Mouse (Mus musculus) forebrain, embryonic 16.5 days (tissue): ENCODE measurements around the gene Zfp689. TPM values are rescaled to one million over a fixed set of nuclear protein-coding genes. Genes with fewer than 3 reads are reported as not detected.

ENCODE experiments used
- ATAC-seq: fragments of 200-750 bp; cut with Nextera tagmentation; 2 replicates; pipeline ENCODE4 v1.8.0; 2017; ENCODE audit warnings: mild to moderate bottlenecking, moderate library complexity
- H3K27ac ChIP-seq: fragments of 300-500 bp; sonication (generic); 2 replicates; pipeline ENCODE4 v1.5.1; 2014; ENCODE audit warnings: low read length, control low read depth
- H3K27me3 ChIP-seq: fragments of 300-500 bp; sonication (generic); replicated peaks from 2 replicates; pipeline ENCODE4 v1.6.1; 2014; ENCODE audit warnings: low read length; ENCODE audit not compliant: control insufficient read depth, insufficient read depth
- H3K36me3 ChIP-seq: fragments of 300-500 bp; sonication (generic); 2 replicates; pipeline ENCODE4 v1.6.1; 2014; ENCODE audit not compliant: control insufficient read depth, insufficient read depth
- H3K4me1 ChIP-seq: fragments of 300-500 bp; sonication (generic); replicated peaks from 2 replicates; pipeline ENCODE4 v1.6.1; 2014; ENCODE audit warnings: low read length; ENCODE audit not compliant: control insufficient read depth, insufficient read depth
- H3K4me2 ChIP-seq: fragments of 300-500 bp; sonication (generic); 2 replicates; pipeline ENCODE4 v1.6.1; 2014; ENCODE audit warnings: mild to moderate bottlenecking, low read length, control low read depth
- H3K4me3 ChIP-seq: fragments of 300-500 bp; sonication (generic); replicated peaks from 2 replicates; pipeline ENCODE4 v1.5.1; 2014; ENCODE audit warnings: mild to moderate bottlenecking, low read length, control low read depth
- H3K9ac ChIP-seq: fragments of 300-500 bp; sonication (generic); replicated peaks from 2 replicates; pipeline ENCODE4 v1.6.1; 2014; ENCODE audit warnings: low read depth, low read length, control low read depth
- H3K9me3 ChIP-seq: fragments of 300-500 bp; sonication (generic); 2 replicates; pipeline ENCODE4 v1.6.1; 2016; ENCODE audit warnings: low read length; ENCODE audit not compliant: control insufficient read depth
- WGBS: fragments of 180-500 bp; shearing (Covaris S2); extraction: QIAGEN DNeasy Blood & Tissue Kit; methylation state at CpG from one replicate; pipeline ENCODE4 v1.1.7; 2014; 5-methylcytosine and 5-hydroxymethylcytosine counted together
- polyA plus RNA-seq: library from polyadenylated mRNA; unstranded; fragments of >200 nt; fragmentation: Nextera tagmentation; extraction: Ambion mirVana; gene quantifications from 2 replicates; pipeline ENCODE4 v1.2.1, GENCODE M21; 2015

The Zfp689 gene
- polyA plus RNA-seq, 1 experiment from 2014 or later: 17.7 TPM

GRCm38 (mm10) chr7:127479318-127480225, 30.6 kb upstream of the Zfp689 start:
- 6% methylated on average over 37 of the region's 48 CpGs for WGBS
- Histone ChIP-seq H3K27ac (peak overlapping the region; percentile 97), H3K4me3 (peak overlapping the region; percentile 88), H3K4me2 (peak overlapping the region; percentile 93), H3K4me1 (peaks cover 24% of the 10 kb centered on the region), H3K9me3 (no peaks in the 10 kb centered on the region), H3K27me3 (no peaks in the 10 kb centered on the region), H3K9ac (peak overlapping the region; percentile 85), H3K36me3 (peaks cover 22% of the 10 kb centered on the region)
- ATAC-seq: no peak

DNA sequence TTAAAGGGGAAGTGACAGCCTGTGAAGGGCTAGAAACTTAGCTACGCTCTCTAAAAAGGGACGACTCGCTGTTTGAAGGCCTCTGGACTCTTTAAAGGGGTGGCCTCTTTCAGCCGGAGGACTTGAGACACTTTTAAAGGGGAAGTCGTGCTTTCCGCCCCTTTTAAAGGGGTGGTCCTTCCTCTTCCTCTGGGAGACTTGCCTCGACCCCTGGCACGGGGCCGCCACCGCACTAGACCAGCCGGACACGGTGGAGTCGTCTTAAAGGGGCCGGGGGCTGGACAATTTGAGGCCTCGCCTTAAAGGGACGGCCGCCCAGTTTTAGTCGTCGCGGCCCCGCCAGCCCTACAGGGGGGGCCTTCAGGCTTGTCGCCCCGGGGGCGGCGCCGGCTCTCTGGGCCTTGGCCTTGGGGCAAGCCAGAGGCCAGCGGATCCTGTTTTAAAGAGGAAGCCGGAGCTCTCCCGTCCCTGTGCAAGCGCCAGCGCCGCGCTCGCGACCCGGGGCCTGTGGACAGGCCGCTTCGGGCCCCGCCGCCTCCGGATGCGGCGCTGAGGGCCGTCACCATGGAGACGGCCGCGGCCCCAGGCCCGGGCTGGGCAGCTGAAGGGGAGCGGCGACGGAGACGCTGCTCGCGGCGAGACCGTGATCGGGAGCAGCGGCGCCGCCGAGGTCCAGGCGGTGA, 29.8 kb upstream of the Zfp689 start, which contains the start of gene Fbrs:
Gene Fbrs, plus strand, starts transcription at position 565 of the 683 bp plus-strand sequence.
- no peaks in the 10 kb centered on the region for H3K9me3 ChIP-seq
- H3K27ac ChIP-seq: peak within 1 kb of the TSS; percentile 97
- peak within 1 kb of the TSS; percentile 85 for H3K9ac ChIP-seq
- peak; percentile 77 for ATAC-seq
- H3K36me3 ChIP-seq: peaks cover 24% of the 10 kb centered on the region
- under 1% methylated on average over 60 of the region's 62 CpGs for WGBS
- peak within 1 kb of the TSS; percentile 88 for H3K4me3 ChIP-seq
- peak within 1 kb of the TSS; percentile 93 for H3K4me2 ChIP-seq
- H3K4me1 ChIP-seq: peaks cover 24% of the 10 kb centered on the region
- H3K27me3 ChIP-seq: no peaks in the 10 kb centered on the region

DNA sequence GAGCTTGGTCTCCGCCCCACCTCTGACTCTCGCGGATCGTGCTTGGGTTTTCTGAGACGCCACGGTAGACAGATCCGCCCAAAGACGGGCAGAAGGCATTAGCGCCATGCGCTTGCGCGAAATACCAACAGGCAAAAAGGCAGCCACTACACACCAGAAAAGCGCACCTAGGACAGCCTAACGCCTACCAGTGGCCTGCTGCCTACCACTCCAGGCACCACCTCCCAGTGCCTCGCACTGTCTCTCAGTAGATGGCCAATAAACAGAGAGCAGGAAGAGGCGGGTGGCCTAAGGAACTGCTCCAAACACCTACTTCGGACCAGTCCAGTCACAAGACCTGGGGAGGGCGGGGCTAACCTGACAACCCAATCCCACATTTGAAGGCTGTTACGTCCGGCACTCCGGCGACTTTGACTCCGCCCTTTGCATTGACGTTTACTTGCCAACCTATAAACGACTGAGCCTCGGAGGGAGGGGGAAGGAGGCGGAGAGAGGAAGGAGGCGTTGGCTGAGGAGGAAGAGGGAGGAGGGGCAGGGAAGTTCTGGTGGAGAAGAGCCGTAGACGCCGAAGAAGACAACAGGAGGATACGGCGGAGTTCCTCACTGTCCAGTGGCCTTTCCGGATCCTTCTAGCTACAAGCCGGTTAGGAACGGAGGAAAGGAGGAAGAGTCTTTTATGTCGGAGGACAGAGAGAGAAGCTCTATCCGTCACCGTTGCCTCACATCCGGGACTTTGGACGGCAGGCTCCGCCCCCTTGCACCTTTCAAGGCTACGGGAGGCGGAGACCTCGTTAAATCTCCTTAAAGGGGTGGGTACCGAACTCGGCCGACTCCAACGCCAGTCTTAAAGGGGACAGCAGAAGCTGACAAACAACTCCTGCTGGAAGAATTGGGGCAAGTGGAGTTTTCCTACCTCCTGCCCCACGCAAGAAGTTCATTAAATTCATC, 29.0 kb upstream of the Zfp689 start:
- Histone ChIP-seq H3K4me3 (peak overlapping the region; percentile 88), H3K27ac (peak overlapping the region; percentile 97), H3K9me3 (no peaks in the 10 kb centered on the region), H3K27me3 (no peaks in the 10 kb centered on the region), H3K4me2 (peak overlapping the region; percentile 93), H3K9ac (peak overlapping the region; percentile 85), H3K36me3 (peaks cover 22% of the 10 kb centered on the region), H3K4me1 (peaks cover 24% of the 10 kb centered on the region)
- peak; percentile 91 for ATAC-seq
- under 1% methylated on average over 50 of the region's 50 CpGs for WGBS

- Histone ChIP-seq H3K27ac (peak overlapping the region; percentile 97), H3K9ac (no peak overlapping the region), H3K36me3 (peaks cover 21% of the 10 kb centered on the region), H3K4me3 (peak overlapping the region; percentile 88; the same call in 1 of the 2 replicates), H3K4me2 (peak overlapping the region; percentile 74), H3K9me3 (no peaks in the 10 kb centered on the region), H3K27me3 (no peaks in the 10 kb centered on the region), H3K4me1 (peaks cover 32% of the 10 kb centered on the region)
- ATAC-seq: no peak
- WGBS: 78% methylated on average over 4 of the region's 4 CpGs
Measured at GRCm38 (mm10) chr7:127476855-127477254, 27.9 kb upstream of the Zfp689 start.

GRCm38 (mm10) chr7:127476336-127476735, 27.4 kb upstream of the Zfp689 start:
- 92% methylated on average over 11 of the region's 11 CpGs for WGBS
- Histone ChIP-seq H3K4me1 (peaks cover 32% of the 10 kb centered on the region), H3K4me2 (no peak overlapping the region), H3K9ac (no peak overlapping the region), H3K27ac (no peak overlapping the region), H3K27me3 (no peaks in the 10 kb centered on the region), H3K9me3 (no peaks in the 10 kb centered on the region), H3K36me3 (peaks cover 21% of the 10 kb centered on the region), H3K4me3 (no peak overlapping the region)
- no peak for ATAC-seq

DNA sequence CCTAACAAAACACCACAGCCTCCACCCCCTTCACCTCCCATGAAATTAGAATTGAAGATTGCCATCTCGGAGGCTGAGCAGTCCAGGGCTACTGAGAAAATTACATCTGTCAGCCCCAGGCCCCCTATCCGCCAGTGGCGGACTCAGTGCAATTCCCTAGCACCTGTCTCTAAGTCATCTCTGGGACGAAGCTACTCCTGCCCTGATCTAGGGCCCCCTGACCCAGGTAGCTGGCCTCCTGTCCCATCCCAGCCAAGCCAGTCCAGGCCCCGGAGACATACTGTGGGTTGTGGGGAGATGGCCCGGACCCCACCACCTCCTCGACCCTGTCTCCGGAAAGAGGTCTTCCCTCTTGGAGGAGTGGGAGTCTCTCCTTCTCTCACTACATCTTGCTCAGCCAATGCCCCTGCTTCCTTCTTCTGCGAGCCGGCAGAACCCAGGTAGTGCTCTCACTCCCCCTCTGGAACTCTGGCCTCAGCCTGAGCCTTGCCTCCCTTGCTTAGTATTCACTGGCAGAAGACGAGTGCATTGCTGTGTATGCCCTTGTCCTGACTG, 26.3 kb upstream of the Zfp689 start:
- 94% methylated on average over 11 of the region's 11 CpGs for WGBS
- H3K4me1 ChIP-seq: peaks cover 25% of the 10 kb centered on the region
- no peak overlapping the region for H3K27ac ChIP-seq
- H3K27me3 ChIP-seq: no peaks in the 10 kb centered on the region
- no peak overlapping the region for H3K4me3 ChIP-seq
- ATAC-seq: no peak
- no peak overlapping the region for H3K9ac ChIP-seq
- H3K9me3 ChIP-seq: no peaks in the 10 kb centered on the region
- no peak overlapping the region for H3K4me2 ChIP-seq
- peaks cover 19% of the 10 kb centered on the region for H3K36me3 ChIP-seq

- H3K9ac ChIP-seq: no peak overlapping the region
- no peaks in the 10 kb centered on the region for H3K27me3 ChIP-seq
- no peak overlapping the region for H3K4me3 ChIP-seq
- H3K36me3 ChIP-seq: peaks cover 19% of the 10 kb centered on the region
- ATAC-seq: no peak
- no peak overlapping the region for H3K4me2 ChIP-seq
- 69% methylated on average over 6 of the region's 6 CpGs for WGBS
- H3K9me3 ChIP-seq: no peaks in the 10 kb centered on the region
- H3K27ac ChIP-seq: no peak overlapping the region
- peaks cover 24% of the 10 kb centered on the region for H3K4me1 ChIP-seq
Measured at GRCm38 (mm10) chr7:127474378-127475070, 25.6 kb upstream of the Zfp689 start.

DNA sequence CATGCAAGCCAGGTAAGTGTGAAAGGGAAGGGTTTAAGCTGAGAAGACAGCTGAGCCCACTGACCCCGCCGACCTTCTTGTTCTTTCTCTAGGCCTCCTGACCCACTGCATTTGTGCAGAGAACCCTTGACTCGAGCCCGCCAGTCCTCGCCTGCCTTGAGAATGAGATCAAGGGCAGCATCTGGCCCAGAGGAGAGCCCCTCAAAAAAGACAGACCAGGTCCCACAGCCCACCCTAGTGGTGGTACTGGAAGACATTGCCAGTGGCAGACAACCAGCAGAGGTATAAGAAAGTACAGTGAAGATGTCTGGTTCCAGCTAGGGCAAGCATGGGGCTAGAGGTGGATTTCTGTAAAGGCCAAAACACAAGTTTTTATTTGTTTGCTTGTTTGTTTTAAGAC, 24.7 kb upstream of the Zfp689 start:
- Histone ChIP-seq H3K4me1 (peaks cover 27% of the 10 kb centered on the region), H3K9me3 (no peaks in the 10 kb centered on the region), H3K36me3 (peaks cover 19% of the 10 kb centered on the region), H3K9ac (no peak overlapping the region), H3K27me3 (no peaks in the 10 kb centered on the region), H3K4me3 (no peak overlapping the region), H3K27ac (no peak overlapping the region), H3K4me2 (no peak overlapping the region)
- no peak for ATAC-seq
- WGBS: 76% methylated on average over 5 of the region's 5 CpGs
